Mouse (Mus musculus) retina, postnatal 1 day (tissue): ENCODE data around the gene Gm20388.

Experiments used
- DNase-seq: peaks from one replicate; pipeline ENCODE4 v3.0.0-alpha.2; 2012

Gm20388 gene

GRCm38 (mm10) chr8:121968542-121968941 lies 2057.9 kb downstream of the Gm20388 start:
- DNase-seq = no peak

- no peak for DNase-seq
These were observed 2059.6 kb downstream of the Gm20388 start for GRCm38 (mm10) chr8:121970225-121970624.

GRCm38 (mm10) chr8:121971488-121972058 lies 2060.9 kb downstream of the Gm20388 start:
- DNase-seq = no peak

GRCm38 (mm10) chr8:121973906-121974305 lies 2063.3 kb downstream of the Gm20388 start:
- no peak for DNase-seq

- DNase-seq = peak; percentile 73
These were observed 2067.4 kb downstream of the Gm20388 start for GRCm38 (mm10) chr8:121977819-121978590.

- DNase-seq = no peak
These were observed 2068.0 kb downstream of the Gm20388 start for GRCm38 (mm10) chr8:121978670-121979069.

- no peak for DNase-seq
These were observed 2070.3 kb downstream of the Gm20388 start for GRCm38 (mm10) chr8:121980792-121981519.

GRCm38 (mm10) chr8:121981520-121981895 lies 2070.9 kb downstream of the Gm20388 start:
- DNase-seq = no peak

- no peak for DNase-seq
These were observed 2075.0 kb downstream of the Gm20388 start for GRCm38 (mm10) chr8:121985673-121986072.

GRCm38 (mm10) chr8:121987892-121988291 lies 2077.3 kb downstream of the Gm20388 start:
- no peak for DNase-seq

- no peak for DNase-seq
These were observed 2080.0 kb downstream of the Gm20388 start for GRCm38 (mm10) chr8:121990506-121991255.

GRCm38 (mm10) chr8:121991611-121992010 lies 2081.0 kb downstream of the Gm20388 start:
- DNase-seq = no peak

- DNase-seq = no peak
These were observed 2082.3 kb downstream of the Gm20388 start for GRCm38 (mm10) chr8:121992911-121993310.

- no peak for DNase-seq
These were observed 2084.5 kb downstream of the Gm20388 start for GRCm38 (mm10) chr8:121995112-121995511.

GRCm38 (mm10) chr8:121995895-121996294 lies 2085.3 kb downstream of the Gm20388 start:
- no peak for DNase-seq

- no peak for DNase-seq
These were observed 2088.0 kb downstream of the Gm20388 start for GRCm38 (mm10) chr8:121998631-121999030.

- DNase-seq = no peak
These were observed 2088.6 kb downstream of the Gm20388 start for GRCm38 (mm10) chr8:121999211-121999610.

- no peak for DNase-seq
These were observed 2090.9 kb downstream of the Gm20388 start for GRCm38 (mm10) chr8:122001339-122002115.

GRCm38 (mm10) chr8:122003646-122004045 lies 2093.0 kb downstream of the Gm20388 start:
- no peak for DNase-seq

GRCm38 (mm10) chr8:122004131-122004530 lies 2093.5 kb downstream of the Gm20388 start:
- DNase-seq = no peak

GRCm38 (mm10) chr8:122005422-122006204 lies 2095.0 kb downstream of the Gm20388 start:
- no peak for DNase-seq
